Mouse (Mus musculus) CH12.LX (cell line): ENCODE measurements at regions not wholly inside any gene's neighbourhood (a gene's known extent, or its start where the extent isn't known, plus 50 kb on each side); places are given as distances from the start of the nearest gene placed in this dataset.

Experiments
- DNase-seq: peaks from one replicate; pipeline ENCODE4 v3.0.0-alpha.2; 2013; ENCODE audit errors: extremely low read depth
- H3K27ac ChIP-seq: 2 replicates; pipeline ENCODE4 v1.5.1; 2012; ENCODE audit warnings: low read depth, mild to moderate bottlenecking, control low read depth, moderate library complexity; ENCODE audit not compliant: insufficient read depth
- H3K27me3 ChIP-seq: replicated peaks from 2 replicates; pipeline ENCODE3; 2012; ENCODE audit warnings: inconsistent platforms
- H3K36me3 ChIP-seq, 2 experiments: replicated peaks in 1 of 2; 2 replicates each; pipeline versions ENCODE3 to v1.6.1; 2012; ENCODE audit warnings: inconsistent platforms in 1 of 2, low read length in 1 of 2, mild to moderate bottlenecking in 1 of 2, mixed read lengths in 1 of 2, moderate library complexity in 1 of 2; ENCODE audit not compliant: control insufficient read depth in 1 of 2, insufficient read depth in 1 of 2
- H3K4me1 ChIP-seq, 2 experiments: 2 replicates each; pipeline ENCODE4 v1.6.1; 2012; ENCODE audit warnings: inconsistent platforms in 1 of 2, moderate library complexity in 1 of 2; ENCODE audit not compliant: insufficient read depth in 2 of 2, control insufficient read depth in 1 of 2
- H3K4me2 ChIP-seq: 2 replicates; pipeline ENCODE4 v1.6.1; 2012; ENCODE audit warnings: low read depth, mild to moderate bottlenecking, control low read depth; ENCODE audit not compliant: poor library complexity, insufficient read depth, severe bottlenecking
- H3K4me3 ChIP-seq, 3 experiments: fragments of 150-350 bp in 1 of 3; sonication (generic) in 1 of 3; replicated peaks in 1 of 3; 2 replicates each; pipeline versions ENCODE3 to v1.5.1; 2011 to 2012; ENCODE audit warnings: low read depth in 2 of 3, low read length in 2 of 3, mild to moderate bottlenecking in 2 of 3, moderate library complexity in 2 of 3, control low read depth in 1 of 3, improper control_type of control experiment in 1 of 3, inconsistent platforms in 1 of 3, mixed read lengths in 1 of 3; ENCODE audit not compliant: poor library complexity in 1 of 3
- H3K79me2 ChIP-seq: replicated peaks from 2 replicates; pipeline ENCODE4 v1.6.1; 2012; ENCODE audit warnings: mild to moderate bottlenecking, moderate library complexity; ENCODE audit not compliant: control insufficient read depth, poor library complexity, insufficient read depth, severe bottlenecking; ENCODE audit errors: extremely low read depth
- H3K9ac ChIP-seq: 2 replicates; pipeline ENCODE4 v1.6.1; 2012; ENCODE audit warnings: low read depth, mild to moderate bottlenecking, control low read depth, moderate library complexity; ENCODE audit not compliant: insufficient read depth
- H3K9me3 ChIP-seq: replicated peaks from 2 replicates; pipeline ENCODE3; 2012; ENCODE audit warnings: low read length, inconsistent platforms, mixed read lengths
- BHLHE40 ChIP-seq: IDR thresholded peaks from 2 replicates; pipeline ENCODE4 v1.6.1; 2011; ENCODE audit warnings: mild to moderate bottlenecking, low read depth, low read length, improper control_type of control experiment
- CHD1 ChIP-seq: IDR thresholded peaks from 2 replicates; pipeline ENCODE4 v1.6.1; 2012; ENCODE audit warnings: low read depth, low read length, improper control_type of control experiment, inconsistent platforms
- ELF1 ChIP-seq: IDR thresholded peaks from 2 replicates; pipeline ENCODE4 v1.6.1; 2014; ENCODE audit warnings: low read depth, mild to moderate bottlenecking, inconsistent platforms, low read length, improper control_type of control experiment
- EP300 ChIP-seq: IDR thresholded peaks from 2 replicates; pipeline ENCODE4 v1.6.1; 2011; ENCODE audit warnings: low read length, improper control_type of control experiment
- ETS1 ChIP-seq: conservative IDR thresholded peaks from 2 replicates; pipeline ENCODE4 v1.6.1; 2012; ENCODE audit warnings: low read depth, mild to moderate bottlenecking, inconsistent platforms, low read length, improper control_type of control experiment, moderate library complexity
- GABPA ChIP-seq: IDR thresholded peaks from 2 replicates; pipeline ENCODE4 v1.6.1; 2012; ENCODE audit warnings: low read depth, low read length, improper control_type of control experiment, inconsistent platforms; ENCODE audit not compliant: insufficient replicate concordance
- IRF4 ChIP-seq: IDR thresholded peaks from 2 replicates; pipeline ENCODE4 v1.6.1; 2014; ENCODE audit warnings: low read depth, mild to moderate bottlenecking, inconsistent platforms, low read length, improper control_type of control experiment
- JUND ChIP-seq: conservative IDR thresholded peaks from 2 replicates; pipeline ENCODE4 v1.6.1; 2011; ENCODE audit warnings: low read depth, low read length, improper control_type of control experiment
- KAT2A ChIP-seq: IDR thresholded peaks from 2 replicates; pipeline ENCODE4 v1.6.1; 2012; ENCODE audit warnings: low read length, improper control_type of control experiment, inconsistent platforms; ENCODE audit not compliant: insufficient replicate concordance
- MAFK ChIP-seq: IDR thresholded peaks from 2 replicates; pipeline ENCODE4 v1.6.1; 2011; ENCODE audit warnings: low read length, improper control_type of control experiment; ENCODE audit not compliant: insufficient replicate concordance
- MXI1 ChIP-seq: IDR thresholded peaks from 2 replicates; pipeline ENCODE4 v1.6.1; 2011; ENCODE audit warnings: mild to moderate bottlenecking, low read depth, low read length, improper control_type of control experiment
- MYC ChIP-seq: IDR thresholded peaks from 2 replicates; pipeline ENCODE4 v1.6.1; 2011; ENCODE audit warnings: low read depth, mild to moderate bottlenecking, improper control_type of control experiment, low read length
- NELFE ChIP-seq: IDR thresholded peaks from 2 replicates; pipeline ENCODE4 v1.6.1; 2011; ENCODE audit warnings: low read depth, low read length, improper control_type of control experiment
- NRF1 ChIP-seq: IDR thresholded peaks from 2 replicates; pipeline ENCODE4 v1.6.1; 2014; ENCODE audit warnings: low read depth, mild to moderate bottlenecking, inconsistent platforms, low read length, improper control_type of control experiment, moderate library complexity
- POLR2A ChIP-seq: IDR thresholded peaks from 2 replicates; pipeline ENCODE4 v1.6.1; 2011; ENCODE audit warnings: low read depth, mild to moderate bottlenecking, improper control_type of control experiment, low read length
- POLR2AphosphoS2 ChIP-seq: IDR thresholded peaks from 2 replicates; pipeline ENCODE4 v1.6.1; 2011; ENCODE audit warnings: low read depth, low read length, improper control_type of control experiment
- RAD21 ChIP-seq: IDR thresholded peaks from 2 replicates; pipeline ENCODE4 v1.6.1; 2011; ENCODE audit warnings: low read depth, mild to moderate bottlenecking, low read length, improper control_type of control experiment, moderate library complexity
- SIN3A ChIP-seq: IDR thresholded peaks from 2 replicates; pipeline ENCODE4 v1.6.1; 2012; ENCODE audit warnings: low read length, improper control_type of control experiment, inconsistent platforms
- SMC3 ChIP-seq: IDR thresholded peaks from 2 replicates; pipeline ENCODE4 v1.6.1; 2011; ENCODE audit warnings: low read depth, low read length, improper control_type of control experiment
- TBP ChIP-seq: conservative IDR thresholded peaks from 2 replicates; pipeline ENCODE4 v1.6.1; 2011; ENCODE audit warnings: low read depth, low read length, improper control_type of control experiment
- TCF12 ChIP-seq: IDR thresholded peaks from 2 replicates; pipeline ENCODE4 v1.6.1; 2014; ENCODE audit warnings: low read depth, mild to moderate bottlenecking, inconsistent platforms, low read length, improper control_type of control experiment
- UBTF ChIP-seq: IDR thresholded peaks from 2 replicates; pipeline ENCODE4 v1.6.1; 2012; ENCODE audit warnings: low read depth, mild to moderate bottlenecking, inconsistent platforms, low read length, improper control_type of control experiment, moderate library complexity
- USF1 ChIP-seq: IDR thresholded peaks from 2 replicates; pipeline ENCODE4 v1.6.1; 2014; ENCODE audit warnings: low read depth, mild to moderate bottlenecking, inconsistent platforms, low read length, improper control_type of control experiment
- ZC3H11A ChIP-seq: IDR thresholded peaks from 2 replicates; pipeline ENCODE4 v1.6.1; 2012; ENCODE audit warnings: low read depth, mild to moderate bottlenecking, inconsistent platforms, low read length, improper control_type of control experiment
- dilution Hi-C: fragments of 300-500 bp; cut with MboI; formaldehyde crosslinking; loops from 2 replicates; pipeline ENCODE4 v1.14.3; 2020; ENCODE audit warnings: low sequenced_read_pairs; ENCODE audit not compliant: extremely low pct_unique_long_range_greater_than_20kb, extremely low pct_ligation_motif_present
- in situ Hi-C: fragments of 300-500 bp; cut with MboI; formaldehyde crosslinking; loops from 3 replicates; pipeline ENCODE4 v1.14.3; 2019; ENCODE audit warnings: low sequenced_read_pairs, low pct_ligation_motif_present, low pct_unique_long_range_greater_than_20kb, mixed read lengths

DNA sequence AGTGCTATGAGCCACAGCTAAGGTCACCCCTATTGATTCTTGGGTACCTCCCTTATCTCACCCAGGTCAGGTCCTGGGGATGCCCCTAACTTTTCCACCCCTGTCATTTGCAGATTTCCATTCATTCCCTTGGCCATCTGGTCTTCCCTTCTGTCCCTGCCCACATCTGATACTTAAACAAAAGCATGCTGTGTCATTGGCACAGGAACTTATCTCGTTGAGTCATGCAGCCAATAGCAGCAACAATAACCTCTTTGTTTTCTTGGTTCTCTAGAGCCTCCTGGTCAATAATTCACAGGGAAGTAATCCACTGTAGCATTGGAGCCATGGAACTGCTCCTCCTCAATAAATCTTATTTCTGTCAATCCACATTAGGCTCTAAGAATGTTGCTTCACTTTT, 653.0 kb upstream of the Slc39a10 start:
- H3K79me2 ChIP-seq, result no peaks in the 10 kb centered on the region
- H3K9ac ChIP-seq, result no peak overlapping the region
- H3K4me1 ChIP-seq, result no peaks in the 10 kb centered on the region
- no peak for TF ChIP-seq RAD21
- TF ChIP-seq CHD1, result no peak
- no peak for TF ChIP-seq TCF12
- no peak for TF ChIP-seq JUND
- no peak for TF ChIP-seq GABPA
- TF ChIP-seq IRF4, result no peak
- no peak for TF ChIP-seq NELFE
- TF ChIP-seq POLR2A, result no peak
- TF ChIP-seq POLR2AphosphoS2, result no peak
- TF ChIP-seq TBP, result no peak
- no peak for TF ChIP-seq NRF1
- TF ChIP-seq ETS1, result no peak
- no peak for TF ChIP-seq KAT2A
- TF ChIP-seq SIN3A, result no peak
- TF ChIP-seq BHLHE40, result no peak
- TF ChIP-seq, all 38 proteins: peak for 0
- peaks cover 25% of the 10 kb centered on the region for H3K9me3 ChIP-seq
- in situ Hi-C loops, result no loop called here
- no peak overlapping the region for H3K4me3 ChIP-seq
- dilution Hi-C loops, result no loop called here
- H3K4me2 ChIP-seq, result no peak overlapping the region
- H3K36me3 ChIP-seq, result no peaks in the 10 kb centered on the region
- H3K27ac ChIP-seq, result no peak overlapping the region
- DNase-seq, result no peak
- H3K27me3 ChIP-seq, result no peaks in the 10 kb centered on the region

- Histone ChIP-seq H3K4me2 (no peak overlapping the region), H3K36me3 (no peaks in the 10 kb centered on the region), H3K9me3 (peaks cover 33% of the 10 kb centered on the region), H3K9ac (no peak overlapping the region), H3K27me3 (no peaks in the 10 kb centered on the region), H3K27ac (no peak overlapping the region), H3K79me2 (no peaks in the 10 kb centered on the region), H3K4me3 (no peak overlapping the region), H3K4me1 (no peaks in the 10 kb centered on the region)
- TF ChIP-seq ELF1, result no peak
- no peak for TF ChIP-seq CHD1
- TF ChIP-seq EP300, result no peak
- no peak for TF ChIP-seq UBTF
- no peak for TF ChIP-seq ZC3H11A
- TF ChIP-seq KAT2A, result no peak
- no peak for TF ChIP-seq NELFE
- TF ChIP-seq IRF4, result no peak
- TF ChIP-seq ETS1, result no peak
- TF ChIP-seq MYC, result no peak
- no peak for TF ChIP-seq MAFK
- no peak for TF ChIP-seq SIN3A
- TF ChIP-seq SMC3, result no peak
- no peak for TF ChIP-seq MXI1
- no peak for TF ChIP-seq USF1
- in situ Hi-C loops (no loop called here), dilution Hi-C loops (no loop called here)
- DNase-seq, result no peak
Measured at GRCm38 (mm10) chr1:47511426-47511825, 618.8 kb upstream of the Slc39a10 start.
